Mouse (Mus musculus) embryonic facial prominence, embryonic 11.5 days (tissue): ENCODE results near the gene Cd207. TPM values are rescaled to one million over a fixed set of nuclear protein-coding genes. Genes with fewer than 3 reads are reported as not detected.

Experiments
- ATAC-seq: fragments of 200-750 bp; cut with Nextera tagmentation; replicated peaks from 2 replicates; pipeline ENCODE4 v1.8.0; 2017; ENCODE audit warnings: low read depth; ENCODE audit not compliant: insufficient number of reproducible peaks, low FRiP score, low TSS enrichment
- DNase-seq: peaks from one replicate; pipeline ENCODE4 v3.0.0-alpha.2; 2015; ENCODE audit warnings: low spot score
- H3K27ac ChIP-seq: fragments of 300-500 bp; sonication (generic); replicated peaks from 2 replicates; pipeline ENCODE4 v1.5.1; 2014; ENCODE audit warnings: mild to moderate bottlenecking, low read depth, low read length, control low read depth
- H3K27me3 ChIP-seq: fragments of 300-500 bp; sonication (generic); 2 replicates; pipeline ENCODE4 v1.6.1; 2014; ENCODE audit warnings: mild to moderate bottlenecking, low read length, moderate library complexity, mixed read lengths; ENCODE audit not compliant: control insufficient read depth, insufficient read depth
- H3K36me3 ChIP-seq: fragments of 300-500 bp; sonication (generic); replicated peaks from 2 replicates; pipeline ENCODE4 v1.6.1; 2014; ENCODE audit warnings: low read depth, mild to moderate bottlenecking, low read length, moderate library complexity, mixed read lengths; ENCODE audit not compliant: control insufficient read depth, insufficient read depth
- H3K4me1 ChIP-seq: fragments of 300-500 bp; sonication (generic); 2 replicates; pipeline ENCODE4 v1.6.1; 2014; ENCODE audit warnings: low read length, mixed read lengths; ENCODE audit not compliant: control insufficient read depth, insufficient read depth
- H3K4me2 ChIP-seq: fragments of 300-500 bp; sonication (generic); 2 replicates; pipeline ENCODE4 v1.6.1; 2014; ENCODE audit warnings: low read depth, mild to moderate bottlenecking, control low read depth, low read length, moderate library complexity
- H3K4me3 ChIP-seq: fragments of 300-500 bp; sonication (generic); 2 replicates; pipeline ENCODE4 v1.5.1; 2014; ENCODE audit warnings: low read depth, low read length, control low read depth
- H3K9ac ChIP-seq: fragments of 300-500 bp; sonication (generic); replicated peaks from 2 replicates; pipeline ENCODE4 v1.6.1; 2014; ENCODE audit warnings: mild to moderate bottlenecking, control low read depth, low read length
- H3K9me3 ChIP-seq: fragments of 300-500 bp; sonication (generic); replicated peaks from 2 replicates; pipeline ENCODE4 v1.6.1; 2016; ENCODE audit warnings: mild to moderate bottlenecking, low read length, inconsistent platforms, mixed read lengths; ENCODE audit not compliant: control insufficient read depth
- WGBS: fragments of 180-500 bp; shearing (Covaris S2); extraction: QIAGEN DNeasy Blood & Tissue Kit; methylation state at CpG from one replicate; pipeline ENCODE4 v1.1.7; 2014; 5-methylcytosine and 5-hydroxymethylcytosine counted together
- polyA plus RNA-seq: library from polyadenylated mRNA; unstranded; fragments of >200 nt; fragmentation: Nextera tagmentation; extraction: Ambion mirVana; gene quantifications from 2 replicates; pipeline ENCODE4 v1.2.1, GENCODE M21; 2014

Cd207 gene
- polyA plus RNA-seq, 1 experiment from 2014 or later: not detected

GRCm38 (mm10) chr6:83711725-83712475 is 34.2 kb upstream of the Cd207 start:
- WGBS: under 1% methylated on average over 45 of the region's 45 CpGs
- Histone ChIP-seq H3K27ac (no peak overlapping the region), H3K9ac (no peak overlapping the region), H3K36me3 (no peaks in the 10 kb centered on the region), H3K4me1 (no peaks in the 10 kb centered on the region; the same call in 1 of the 2 replicates), H3K27me3 (peaks cover 88% of the 10 kb centered on the region), H3K4me3 (peak overlapping the region; percentile 37; the same call in 1 of the 2 replicates), H3K4me2 (peak overlapping the region; percentile 73), H3K9me3 (no peaks in the 10 kb centered on the region)
- 0 out of 2 replicates have a peak, but pooled peaks have one; percentile 3 for ATAC-seq
- no peak for DNase-seq

GRCm38 (mm10) chr6:83711067-83711675 is 33.5 kb upstream of the Cd207 start, which contains the start of gene Vax2:
Gene Vax2, plus strand, starts transcription at chr6:83711264.
- Histone ChIP-seq H3K9me3 (no peaks in the 10 kb centered on the region), H3K9ac (0 out of 2 replicates have a peak within 1 kb of the TSS, but pooled peaks have one; percentile 6), H3K27me3 (peaks cover 92% of the 10 kb centered on the region), H3K4me2 (peak within 1 kb of the TSS; percentile 73), H3K36me3 (no peaks in the 10 kb centered on the region), H3K4me1 (no peaks in the 10 kb centered on the region; the same call in 1 of the 2 replicates), H3K4me3 (peak within 1 kb of the TSS; percentile 37), H3K27ac (no peak within 1 kb of the TSS)
- ATAC-seq (peak; percentile 92), DNase-seq (peak; percentile 86)
- under 1% methylated on average over 46 of the region's 46 CpGs for WGBS

GRCm38 (mm10) chr6:83710361-83711066 is 32.9 kb upstream of the Cd207 start:
- H3K27me3 ChIP-seq: peaks cover 93% of the 10 kb centered on the region
- no peak overlapping the region for H3K9ac ChIP-seq
- no peaks in the 10 kb centered on the region; the same call in 1 of the 2 replicates for H3K4me1 ChIP-seq
- H3K27ac ChIP-seq: no peak overlapping the region
- H3K36me3 ChIP-seq: no peaks in the 10 kb centered on the region
- ATAC-seq (peak; percentile 63), DNase-seq (no peak)
- H3K4me3 ChIP-seq: peak overlapping the region; percentile 37
- H3K9me3 ChIP-seq: no peaks in the 10 kb centered on the region
- WGBS: under 1% methylated on average over 32 of the region's 32 CpGs
- H3K4me2 ChIP-seq: peak overlapping the region; percentile 73

GRCm38 (mm10) chr6:83707738-83708510 is 30.3 kb upstream of the Cd207 start:
- Histone ChIP-seq H3K27me3 (peaks cover 96% of the 10 kb centered on the region), H3K36me3 (no peaks in the 10 kb centered on the region), H3K9me3 (no peaks in the 10 kb centered on the region), H3K4me2 (no peak overlapping the region), H3K27ac (no peak overlapping the region), H3K4me1 (no peaks in the 10 kb centered on the region; the same call in 1 of the 2 replicates), H3K4me3 (no peak overlapping the region), H3K9ac (no peak overlapping the region)
- DNase-seq (no peak), ATAC-seq (no peak)
- 5% methylated on average over 6 of the region's 6 CpGs for WGBS

- Histone ChIP-seq H3K9ac (no peak overlapping the region), H3K27ac (no peak overlapping the region), H3K4me3 (no peak overlapping the region), H3K4me1 (peaks cover 3% of the 10 kb centered on the region; the same call in 1 of the 2 replicates), H3K36me3 (no peaks in the 10 kb centered on the region), H3K9me3 (no peaks in the 10 kb centered on the region), H3K27me3 (peaks cover 79% of the 10 kb centered on the region), H3K4me2 (no peak overlapping the region)
- 16% methylated on average over 5 of the region's 5 CpGs for WGBS
- no peak for DNase-seq
- no peak for ATAC-seq
These were observed 27.0 kb upstream of the Cd207 start for GRCm38 (mm10) chr6:83704701-83705100.

GRCm38 (mm10) chr6:83704294-83704693 is 26.6 kb upstream of the Cd207 start:
- WGBS: 8% methylated on average over 1 of the region's 1 CpGs
- no peaks in the 10 kb centered on the region for H3K36me3 ChIP-seq
- peaks cover 78% of the 10 kb centered on the region for H3K27me3 ChIP-seq
- peaks cover 3% of the 10 kb centered on the region; the same call in 1 of the 2 replicates for H3K4me1 ChIP-seq
- H3K4me3 ChIP-seq: no peak overlapping the region
- no peaks in the 10 kb centered on the region for H3K9me3 ChIP-seq
- no peak for DNase-seq
- no peak overlapping the region for H3K4me2 ChIP-seq
- H3K9ac ChIP-seq: no peak overlapping the region
- no peak for ATAC-seq
- H3K27ac ChIP-seq: no peak overlapping the region

GRCm38 (mm10) chr6:83703722-83704078 is 26.0 kb upstream of the Cd207 start:
- Histone ChIP-seq H3K27me3 (peaks cover 78% of the 10 kb centered on the region), H3K4me1 (peaks cover 3% of the 10 kb centered on the region; the same call in 1 of the 2 replicates), H3K4me2 (no peak overlapping the region), H3K36me3 (no peaks in the 10 kb centered on the region), H3K9ac (no peak overlapping the region), H3K9me3 (no peaks in the 10 kb centered on the region), H3K27ac (no peak overlapping the region), H3K4me3 (no peak overlapping the region)
- WGBS: 1% methylated on average over 10 of the region's 10 CpGs
- DNase-seq: no peak
- no peak for ATAC-seq
